Mouse (Mus musculus) adrenal gland, adult 18-20 months (tissue): ENCODE measurements around the gene Aco2. TPM values are rescaled to one million over a fixed set of nuclear protein-coding genes. Genes with fewer than 3 reads are reported as not detected.

Experiments
- DNase-seq, 2 experiments: peaks; one replicate each; pipeline ENCODE4 v3.0.0; 2021 to 2022; ENCODE audit warnings: low spot score in 2 of 2
- long read RNA-seq, 2 experiments: library from polyadenylated mRNA; stranded (forward); transcript quantifications; one replicate each; pipeline ENCODE4 v2.0.0; 2021
- total RNA-seq, 2 experiments: library from RNA; stranded (reverse); gene quantifications; 1 replicate in 1 of 2; 2 replicates in 1 of 2; pipeline ENCODE4 v1.2.3; 2021

Gene Aco2
- 1,000 to 10,000 TPM in 1 of 2 experiments, 100 to 1,000 TPM in 1; 791 to 1,455 TPM for total RNA-seq
- long read RNA-seq, experiment 1, transcript Aco2-201 (18 exons, 2,918 nt): major isoform, 1,704 of 1,913 reads
- long read RNA-seq, experiment 1, partial matches to known transcripts: 163 of 1,913 reads
- long read RNA-seq, experiment 1, other reads (novel, unspliced or antisense): 46 of 1,913 reads
- long read RNA-seq, experiment 2, transcript Aco2-201 (18 exons, 2,918 nt): major isoform, 1,583 of 1,929 reads
- long read RNA-seq, experiment 2, partial matches to known transcripts: 314 of 1,929 reads
- long read RNA-seq, experiment 2, other reads (novel, unspliced or antisense): 30 of 1,929 reads

DNA sequence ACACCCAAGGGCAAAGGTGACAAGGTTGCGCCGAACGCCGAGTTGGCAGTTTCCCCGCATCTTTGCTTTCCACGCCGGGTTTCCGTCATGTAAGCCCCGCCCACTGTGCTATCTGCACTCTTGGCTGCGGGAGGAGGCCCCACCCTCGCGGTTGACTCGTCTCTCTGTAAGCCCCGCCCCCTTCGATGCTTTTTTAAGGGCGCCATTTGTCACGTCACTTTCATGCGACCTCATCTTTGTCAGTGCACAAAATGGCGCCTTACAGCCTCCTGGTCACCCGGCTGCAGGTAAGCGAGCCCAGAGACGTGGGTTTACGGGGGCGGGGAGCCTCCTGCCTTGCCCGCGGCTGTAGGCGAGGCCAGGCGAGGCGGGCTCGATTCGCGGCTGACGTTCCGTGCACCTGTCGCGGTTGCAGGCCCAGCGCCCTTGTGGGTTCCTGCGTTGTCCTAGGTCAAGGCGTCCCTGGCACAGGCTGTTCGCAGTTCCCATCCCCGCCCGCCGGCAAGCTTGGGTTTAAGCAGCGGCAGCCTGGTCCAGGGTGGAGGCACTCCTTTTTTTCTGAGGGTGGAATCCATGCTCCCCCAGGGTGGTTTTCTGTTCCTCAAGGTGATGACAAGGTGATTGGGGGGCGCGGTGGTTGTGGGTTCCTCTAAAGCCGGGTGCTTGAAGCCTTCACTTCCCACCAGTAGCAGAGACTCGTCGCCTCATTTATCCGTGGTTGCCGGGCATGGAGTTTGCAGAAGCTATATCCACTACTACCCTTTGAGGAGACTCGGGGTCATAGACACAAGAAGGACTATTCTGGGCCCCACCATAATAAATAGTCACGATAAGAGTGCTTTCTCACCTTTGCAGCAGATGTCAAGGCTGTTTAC lies at the start of gene Aco2:
Gene Aco2 (plus strand): TSS at position 48 of the 875 bp plus-strand sequence.
- peak; percentile 98 to 99 for DNase-seq

DNA sequence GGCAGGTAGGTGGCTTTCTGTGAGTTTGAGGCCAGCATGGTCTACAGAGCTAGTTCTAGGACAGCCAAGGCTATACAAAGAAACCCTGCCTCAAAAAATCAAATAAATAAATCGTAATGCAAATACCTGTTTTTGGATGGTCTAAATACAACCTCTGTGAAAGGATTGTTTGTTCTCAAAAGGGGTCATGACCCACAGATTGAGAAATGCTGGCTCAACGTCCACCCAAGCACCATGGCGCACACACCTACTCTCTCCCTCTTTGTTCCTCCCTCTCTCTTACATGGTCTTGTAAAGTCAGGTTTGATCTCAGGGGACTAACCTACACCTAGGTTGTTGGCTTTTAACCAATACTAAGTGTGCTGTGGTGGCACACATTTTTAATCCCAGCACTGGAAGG lies 49.5 kb upstream of the Aco2 start:
- DNase-seq: no peak

DNA sequence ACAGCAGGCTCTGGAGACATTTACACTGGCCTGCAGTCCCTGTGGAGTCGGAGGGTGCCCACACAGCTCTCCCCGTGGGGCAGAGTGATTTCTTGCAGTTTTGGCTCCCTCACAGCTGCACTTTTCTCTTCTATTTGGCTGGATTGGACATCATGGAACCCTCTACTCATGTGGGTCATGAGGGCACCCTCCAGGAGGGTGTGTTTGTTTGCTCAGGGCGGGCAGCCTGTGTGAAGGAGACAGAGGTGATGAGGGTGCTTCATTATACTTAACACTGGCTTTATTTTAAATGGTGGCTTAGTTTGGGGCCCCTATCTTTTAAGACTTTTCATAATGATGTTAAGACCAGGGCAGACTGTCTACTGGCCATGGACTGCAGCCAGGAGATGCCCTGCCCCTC lies 47.3 kb upstream of the Aco2 start:
- no peak for DNase-seq

DNA sequence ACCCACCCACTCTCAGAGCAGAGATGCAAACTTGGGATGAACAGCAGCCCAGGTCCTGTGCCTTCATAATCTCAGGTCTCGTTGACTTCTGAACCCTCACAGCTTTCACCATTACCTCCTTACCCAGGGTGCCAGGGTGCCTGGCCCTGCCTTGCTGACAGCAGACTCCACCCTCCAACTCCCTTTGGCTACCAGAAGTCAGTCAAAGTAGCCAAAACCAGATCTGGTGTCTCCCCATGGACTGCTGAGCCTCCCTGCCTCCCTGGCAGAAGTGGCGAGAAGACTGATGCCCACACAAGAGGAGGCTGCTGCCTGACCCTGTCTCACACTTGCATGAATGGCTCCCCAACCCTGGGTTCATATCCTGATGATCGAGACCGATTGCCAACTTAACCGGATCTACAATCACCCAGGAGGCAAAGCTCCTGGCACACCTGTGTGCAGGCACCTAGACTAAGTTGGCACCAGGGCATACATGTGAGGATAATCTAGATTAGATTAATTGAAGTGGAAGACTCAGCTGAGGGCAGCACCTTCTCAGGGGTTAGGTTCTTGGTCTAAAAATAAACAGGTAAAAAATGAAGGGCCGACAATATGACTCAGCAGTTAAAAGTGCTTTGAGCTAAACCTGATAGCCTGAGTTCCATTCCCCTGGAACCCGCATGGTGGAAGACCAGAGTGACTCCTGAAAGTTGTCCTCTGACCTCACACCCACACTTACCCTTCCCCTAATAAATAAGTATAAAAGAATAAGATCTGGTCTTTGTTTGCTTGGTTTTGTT lies 43.5 kb upstream of the Aco2 start:
- no peak for DNase-seq

DNA sequence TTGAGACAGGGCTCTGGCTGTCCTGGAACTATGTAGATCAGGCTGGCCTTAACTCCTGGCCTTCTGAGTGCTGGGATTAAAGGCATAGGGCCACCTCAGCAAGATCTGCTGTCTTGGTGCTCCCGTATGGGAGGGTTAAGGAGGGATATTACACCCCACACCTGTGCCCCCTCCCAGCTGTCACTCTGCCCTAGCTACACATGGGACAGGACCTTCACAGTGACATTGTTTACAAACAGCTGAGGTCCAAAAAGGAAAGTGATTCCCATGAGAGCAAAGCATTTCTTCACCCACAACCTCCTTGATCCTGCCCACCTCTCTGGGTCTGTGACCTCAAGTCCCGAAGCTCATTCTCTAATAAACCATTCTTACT lies 42.9 kb upstream of the Aco2 start:
- no peak for DNase-seq

DNA sequence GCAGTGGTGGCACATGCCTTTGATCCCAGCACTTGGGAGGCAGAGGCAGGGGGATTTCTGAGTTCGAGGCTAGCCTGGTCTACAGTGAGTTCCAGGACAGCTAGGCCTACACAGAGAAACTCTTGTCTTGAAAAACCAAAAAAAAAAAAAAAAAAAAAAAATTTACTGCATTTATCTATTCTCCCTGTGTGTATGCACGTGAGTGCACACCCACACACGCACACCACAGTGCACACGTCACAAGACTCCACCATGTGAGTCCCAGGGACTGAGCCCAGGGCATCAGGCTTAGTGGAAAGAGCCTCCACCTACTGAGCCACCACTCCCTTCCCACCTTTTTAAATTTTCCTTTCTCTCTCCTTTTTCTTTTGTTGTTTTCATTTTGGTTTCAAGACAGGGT lies 41.6 kb upstream of the Aco2 start:
- no peak for DNase-seq

DNA sequence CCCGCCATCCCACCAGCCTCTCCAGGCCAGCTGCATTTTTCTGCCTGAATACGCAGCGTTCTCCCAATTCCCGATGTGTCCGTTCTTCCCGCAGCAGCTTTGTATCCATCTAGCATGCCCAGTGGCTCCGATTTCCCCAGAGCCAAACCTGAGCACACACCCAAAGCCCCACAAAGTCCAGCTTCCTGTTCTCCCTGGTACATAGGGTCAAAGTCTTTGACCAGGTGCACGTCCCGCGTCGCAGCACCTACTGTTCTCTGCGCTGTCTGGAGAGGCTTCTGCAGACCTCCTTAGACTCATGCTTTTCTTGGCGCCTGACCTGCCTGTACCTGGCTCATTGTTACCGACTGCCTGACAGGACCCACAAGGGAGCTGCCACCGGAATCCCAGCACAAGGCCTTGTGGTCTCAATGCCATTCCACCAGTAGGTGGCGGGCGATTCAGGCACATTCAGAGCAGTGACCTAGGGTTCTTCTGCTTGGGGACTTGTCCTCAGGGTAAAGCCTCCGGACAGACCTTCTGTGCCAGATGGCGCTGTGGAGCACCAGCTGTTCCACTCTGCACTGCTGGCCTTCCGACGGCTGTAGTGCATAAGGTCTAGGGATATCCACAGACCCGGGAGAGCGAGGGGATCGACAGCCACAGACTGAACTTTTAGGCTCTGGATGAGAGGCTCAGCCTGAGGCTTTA lies 40.8 kb upstream of the Aco2 start:
- peak; percentile 87 to 90 for DNase-seq

DNA sequence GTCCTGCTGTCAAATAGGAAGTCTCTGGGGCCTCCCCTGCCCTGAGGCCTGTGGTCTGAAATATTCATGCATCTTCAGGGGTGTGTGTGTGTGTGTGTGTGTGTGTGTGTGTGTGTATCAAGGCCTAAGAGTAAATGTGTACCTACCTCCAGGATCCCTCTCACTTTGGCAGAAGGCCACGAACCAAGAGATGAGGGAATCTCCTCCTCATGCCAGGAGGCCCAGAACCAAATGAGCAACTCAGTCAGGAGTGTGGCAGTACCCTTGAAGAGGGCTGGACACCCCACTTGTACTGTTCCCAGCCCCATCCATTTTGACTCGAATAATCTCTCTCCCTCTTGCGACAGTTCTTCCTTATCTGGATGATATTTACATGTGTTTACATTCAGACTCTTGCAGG lies 39.9 kb upstream of the Aco2 start:
- DNase-seq: no peak

DNA sequence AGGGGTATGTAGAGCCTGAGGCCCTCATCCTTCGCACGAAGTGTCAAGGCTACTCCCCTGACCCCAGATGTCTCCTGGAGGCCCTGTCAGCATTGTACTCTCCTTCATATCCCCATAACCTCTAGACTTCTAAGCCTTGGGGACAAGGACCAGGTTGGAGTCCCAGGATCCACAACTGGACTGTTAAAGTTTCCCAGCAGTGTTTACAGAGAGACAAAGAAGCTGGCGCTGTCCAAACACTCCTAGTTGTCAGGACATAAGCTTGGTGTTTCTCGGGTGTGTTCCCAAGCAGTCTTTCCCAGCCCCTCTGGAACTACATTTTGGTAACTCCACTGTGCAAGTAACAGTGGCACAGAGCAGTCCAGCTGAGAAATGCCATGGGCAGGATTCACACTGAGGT lies 38.6 kb upstream of the Aco2 start:
- no peak for DNase-seq

DNA sequence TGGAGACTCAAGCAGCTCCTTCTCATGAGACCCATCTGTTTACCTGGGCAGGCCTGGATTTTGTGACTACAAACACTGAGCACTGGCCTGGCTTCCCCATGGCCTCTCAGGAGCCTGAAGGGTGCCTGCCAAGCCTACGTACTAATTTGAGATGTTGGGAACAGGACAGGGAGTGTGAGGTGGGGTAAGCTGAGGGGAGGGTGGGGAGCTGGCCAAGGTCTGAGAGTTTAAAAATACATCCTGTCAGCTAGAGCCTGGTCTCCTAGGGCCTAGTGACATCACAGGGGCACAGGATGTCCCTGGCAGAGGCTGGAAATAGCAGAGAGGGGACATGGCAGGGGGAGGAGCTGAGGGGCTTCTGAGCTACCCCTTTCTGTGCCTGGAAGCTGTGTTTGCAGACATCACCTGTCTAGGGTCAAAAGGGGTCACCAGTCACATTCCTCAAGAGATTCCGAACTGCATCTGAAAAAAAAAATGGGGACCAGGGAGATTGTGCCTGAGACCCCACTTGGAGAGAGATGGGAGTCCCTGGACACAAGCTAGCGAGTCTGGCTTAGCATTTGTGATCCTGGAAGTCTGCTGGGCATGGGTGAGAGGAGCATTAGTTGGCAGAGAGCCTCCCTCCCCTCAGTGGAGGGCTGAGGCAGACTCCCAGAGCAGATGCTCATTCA lies 37.8 kb upstream of the Aco2 start:
- DNase-seq: no peak

DNA sequence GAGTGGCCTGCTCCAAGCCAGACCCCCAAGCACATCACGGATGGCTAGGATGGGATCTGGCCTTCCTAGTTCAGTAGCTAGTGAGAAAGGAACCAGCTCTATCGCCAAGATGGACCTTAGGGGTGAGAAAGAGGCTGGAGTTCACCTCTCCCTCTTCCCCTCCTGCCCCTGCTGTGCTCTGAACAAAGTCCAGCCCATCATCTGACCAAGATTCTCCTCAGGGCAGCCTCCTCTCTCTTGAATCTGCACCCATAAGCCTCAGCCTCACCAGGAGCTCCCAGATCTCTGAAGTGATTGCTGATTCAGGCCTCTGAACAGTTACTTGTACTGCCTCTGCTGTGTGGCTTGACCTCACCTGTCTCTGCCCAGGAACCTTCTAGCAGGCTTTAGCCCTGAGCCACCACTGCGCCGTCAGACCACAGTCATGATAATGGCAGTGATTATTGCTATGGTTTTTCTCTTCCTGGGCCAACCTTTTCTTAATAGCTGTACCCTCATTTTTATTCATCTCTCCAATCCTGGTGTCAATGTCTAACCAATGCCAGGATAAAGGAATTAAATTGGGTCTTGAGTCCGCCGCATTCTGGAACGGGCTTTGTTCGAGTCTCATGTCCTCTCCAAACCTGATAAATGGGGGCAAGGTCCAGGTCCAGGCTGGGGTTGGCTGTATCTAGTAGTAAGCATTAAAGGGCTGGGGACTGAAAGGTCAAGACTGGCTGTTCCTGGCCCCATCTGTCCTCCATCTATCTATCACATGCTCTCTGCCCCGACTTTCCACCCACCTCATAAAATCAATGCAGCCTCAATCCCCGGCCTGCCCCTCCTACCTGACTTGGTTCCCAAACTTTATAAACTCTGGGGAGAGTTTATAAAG lies 36.9 kb upstream of the Aco2 start:
- peak in 1 of 2 experiments; percentile 3 for DNase-seq

DNA sequence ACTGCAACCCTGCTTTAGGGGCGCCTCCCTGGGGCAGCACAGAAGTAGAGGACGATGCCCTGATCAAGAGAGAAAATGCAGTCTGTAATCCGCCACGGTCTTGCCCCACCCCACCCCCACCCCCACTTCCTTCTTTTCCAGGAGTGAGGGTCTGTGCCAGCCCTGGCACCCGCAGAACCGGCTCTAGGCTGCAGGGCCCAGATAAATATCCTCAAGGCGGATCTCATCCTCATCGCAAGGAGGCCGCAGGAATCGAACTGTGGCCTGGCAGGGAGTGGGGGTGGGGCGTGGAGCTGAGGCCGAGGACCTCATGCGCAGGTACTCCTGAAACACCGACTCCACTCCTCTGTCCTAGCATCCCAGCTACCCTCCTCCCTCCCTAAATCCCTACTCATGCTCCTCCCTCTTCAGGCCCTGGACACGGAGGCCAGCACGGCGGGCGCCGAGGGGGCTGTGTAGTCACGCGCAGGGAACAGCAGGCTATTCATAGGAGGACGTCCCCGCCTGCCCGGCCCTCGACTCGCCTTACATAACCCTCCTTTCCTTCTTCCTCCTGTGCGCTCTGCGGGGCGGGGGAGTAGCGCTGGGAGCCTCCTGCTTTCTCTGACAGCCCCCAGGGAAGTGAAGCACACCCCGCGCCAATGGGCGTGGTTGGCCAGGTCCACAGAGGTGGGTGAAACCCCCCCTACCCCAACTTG lies 35.8 kb upstream of the Aco2 start:
- peak; percentile 56 to 73 for DNase-seq

DNA sequence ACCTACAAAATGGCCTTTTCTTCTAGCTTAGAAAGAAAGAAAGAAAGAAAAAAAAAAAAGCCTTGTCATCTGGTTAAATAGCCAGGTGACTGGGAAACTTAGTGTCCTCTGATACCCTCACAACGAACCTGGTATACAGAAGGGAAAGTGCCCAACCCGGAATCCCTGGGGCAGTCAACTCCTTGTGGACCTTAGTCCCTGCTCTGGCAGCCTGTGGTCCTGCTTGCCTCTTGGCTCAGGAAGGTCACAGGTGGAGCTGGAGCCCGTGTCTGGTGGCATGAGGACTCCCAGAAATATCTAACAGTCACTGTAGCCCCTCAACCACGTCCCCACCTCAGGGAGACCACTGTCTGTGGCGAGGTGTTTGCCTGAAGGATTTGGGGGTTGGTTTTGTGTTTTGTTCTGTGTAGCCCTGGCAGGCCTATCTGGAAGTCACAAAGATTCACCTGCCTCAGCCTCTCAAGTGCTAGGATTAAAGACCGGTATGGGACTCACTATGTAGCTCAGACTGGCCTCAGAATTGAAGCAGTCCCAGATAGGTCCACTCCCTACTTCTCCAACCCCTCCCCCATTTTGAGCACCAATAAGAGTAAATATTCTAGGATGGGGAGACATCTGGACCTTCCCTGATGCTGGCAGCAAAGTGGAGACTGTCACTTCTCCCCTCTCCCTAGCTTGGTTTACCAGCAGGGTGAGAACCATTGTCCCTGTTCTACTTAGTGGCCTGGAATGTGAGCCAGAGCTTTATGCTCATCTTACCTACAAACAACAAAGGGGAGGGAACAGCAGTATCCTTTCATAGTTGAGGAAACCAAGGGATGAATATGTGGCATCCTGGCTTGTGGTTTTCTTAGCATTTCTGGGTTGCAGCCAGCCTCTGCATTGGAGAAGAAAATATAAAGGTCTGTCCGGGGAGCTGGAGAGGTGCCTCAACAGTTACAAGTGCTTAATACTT lies 34.9 kb upstream of the Aco2 start:
- DNase-seq: no peak

DNA sequence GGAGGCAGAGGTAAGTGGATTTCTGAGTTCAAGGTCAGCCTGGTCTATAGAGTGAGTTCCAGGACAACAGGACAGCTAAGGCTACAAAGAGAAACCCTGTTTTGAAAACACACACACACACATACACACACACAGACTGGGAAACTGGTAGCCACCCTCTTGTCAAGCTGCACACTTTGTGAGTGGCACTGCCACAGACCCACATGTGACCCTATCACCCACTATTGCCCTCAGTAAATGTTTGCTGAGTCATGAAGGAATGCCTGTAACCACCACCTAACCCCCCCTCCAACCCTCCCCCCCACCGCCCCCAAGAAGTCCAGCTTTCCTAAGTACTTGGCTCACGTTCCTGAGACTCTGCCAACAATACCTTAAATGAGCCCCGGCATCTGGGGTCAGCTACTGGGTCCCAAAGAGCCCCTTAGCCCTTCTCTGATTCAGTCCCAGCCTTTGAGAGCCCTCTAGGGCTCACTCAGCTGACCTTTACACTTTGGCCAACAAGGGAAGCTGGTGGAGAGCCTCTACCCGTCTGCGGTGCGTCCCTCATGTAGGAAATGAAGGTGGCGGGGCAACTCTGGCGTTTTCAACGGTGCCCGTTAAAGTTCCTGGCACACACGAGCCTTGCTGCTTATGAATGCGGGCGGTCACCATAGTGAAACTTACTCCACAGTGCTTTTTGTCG lies 33.4 kb upstream of the Aco2 start:
- no peak for DNase-seq

DNA sequence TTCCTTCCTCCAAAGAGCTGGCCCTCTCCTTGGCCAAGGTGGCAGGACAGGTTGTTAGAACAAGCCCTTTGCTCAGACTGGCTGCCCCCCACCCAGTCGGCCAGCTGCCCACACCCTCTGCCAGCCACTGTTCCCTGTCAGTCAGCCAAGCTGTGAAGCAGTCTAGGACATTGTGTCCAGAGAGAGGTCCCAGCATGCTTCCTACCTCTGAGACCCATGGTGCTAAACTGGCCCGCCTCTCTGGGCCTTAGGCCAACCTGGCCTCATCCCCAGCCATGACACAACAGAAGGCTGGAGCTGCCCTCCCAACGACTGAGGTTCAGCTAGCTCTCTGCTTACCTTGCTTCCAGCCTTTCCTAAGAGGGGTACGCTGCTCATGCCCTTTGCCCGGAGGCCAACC lies 32.5 kb upstream of the Aco2 start:
- peak; percentile 62 to 72 for DNase-seq

DNA sequence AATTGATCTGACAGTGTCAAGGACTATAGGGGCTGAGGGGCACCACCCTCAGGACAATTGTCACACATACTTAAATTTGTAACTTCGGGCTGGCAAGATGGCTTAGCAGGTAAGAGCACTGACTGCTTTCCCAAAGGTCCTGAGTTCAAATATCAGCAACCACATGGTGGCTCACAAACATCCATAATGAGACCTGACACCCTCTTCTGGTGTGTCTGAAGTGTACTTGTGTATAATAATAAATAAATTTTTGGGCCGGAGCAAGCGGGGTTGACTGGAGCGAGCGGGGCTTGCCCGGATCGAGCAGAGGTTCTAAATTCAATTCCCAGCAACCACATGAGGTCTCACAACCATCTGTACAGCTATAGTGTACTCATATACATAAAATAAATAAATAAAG lies 31.8 kb upstream of the Aco2 start:
- DNase-seq: no peak

DNA sequence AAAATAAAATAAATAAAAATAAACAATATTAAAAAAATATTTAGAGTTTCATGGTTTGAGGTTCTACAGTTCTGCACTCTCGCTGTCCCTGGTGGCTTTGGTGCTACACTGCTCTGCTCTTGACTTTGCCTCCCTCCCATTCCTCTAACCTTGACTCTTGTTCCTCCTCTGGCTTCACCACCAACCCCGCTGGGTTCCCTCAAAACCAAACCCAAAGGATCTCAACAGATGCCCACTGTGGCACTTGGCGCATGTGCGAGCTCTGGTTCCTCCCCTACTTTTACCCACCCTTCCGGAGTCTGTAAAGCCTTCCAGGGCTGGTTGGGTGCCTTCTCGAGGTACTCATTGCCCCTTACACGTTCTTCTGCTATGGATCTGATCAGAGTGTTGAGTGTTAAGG lies 29.8 kb upstream of the Aco2 start:
- no peak for DNase-seq
